Mouse (Mus musculus): ENCODE measurements around the gene Tmsb10.

Gene Tmsb10

GRCm38 (mm10) chr6:72958662-72959071 is at the start of gene Tmsb10:
Gene Tmsb10, minus strand, starts transcription at chr6:72958748.
- DNase-seq (ENCODE audit: low read depth, low spot score): peak; percentile 70

GRCm38 (mm10) chr6:73003601-73004000 is 45.1 kb upstream of the Tmsb10 start:
- DNase-seq (ENCODE audit: low read depth, low spot score): no peak

DNA sequence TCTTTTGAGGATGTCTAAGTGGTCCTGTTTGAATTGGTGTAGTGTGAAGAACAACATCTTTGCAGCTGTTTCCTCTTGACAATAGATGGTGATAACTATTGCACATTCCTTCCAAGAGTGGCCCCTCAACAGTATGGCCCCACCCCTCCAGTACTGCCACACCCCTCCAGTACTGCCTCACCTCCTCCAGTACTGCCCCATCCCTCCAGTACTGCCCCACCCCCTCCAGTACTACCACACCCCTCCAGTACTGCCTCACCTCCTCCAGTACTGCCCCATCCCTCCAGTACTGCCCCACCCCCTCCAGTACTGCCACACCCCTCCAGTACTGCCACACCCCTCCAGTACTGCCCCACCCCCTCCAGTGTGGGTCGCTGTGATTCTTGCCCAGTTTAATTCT is 43.8 kb upstream of the Tmsb10 start:
- no peak for DNase-seq (ENCODE audit: low read depth, low spot score)

DNA sequence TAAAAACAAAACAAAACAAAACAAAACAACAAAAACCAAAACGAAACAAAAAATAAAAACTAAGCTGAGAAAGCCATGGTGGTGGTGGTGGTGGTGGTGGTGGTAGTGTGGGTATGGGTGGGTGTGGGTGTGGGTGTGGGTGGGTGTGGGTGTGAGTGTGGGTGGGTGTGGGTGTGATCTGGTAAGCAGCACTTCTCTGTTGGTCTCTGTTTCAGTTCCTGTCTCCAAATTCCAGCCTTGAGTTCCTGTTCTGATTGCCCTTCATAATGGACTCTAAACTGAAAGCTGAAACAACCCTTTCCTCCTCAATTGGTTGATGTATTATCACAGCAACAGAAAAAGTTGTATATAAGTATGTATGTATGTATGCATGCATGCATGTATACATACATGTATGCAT is 40.3 kb upstream of the Tmsb10 start:
- DNase-seq (ENCODE audit: low read depth, low spot score): no peak

- no peak for DNase-seq (ENCODE audit: low read depth, low spot score)
Observed at GRCm38 (mm10) chr6:72993688-72994082, 35.1 kb upstream of the Tmsb10 start.

GRCm38 (mm10) chr6:72993054-72993687 is 34.6 kb upstream of the Tmsb10 start:
- DNase-seq (ENCODE audit: low read depth, low spot score): no peak

DNA sequence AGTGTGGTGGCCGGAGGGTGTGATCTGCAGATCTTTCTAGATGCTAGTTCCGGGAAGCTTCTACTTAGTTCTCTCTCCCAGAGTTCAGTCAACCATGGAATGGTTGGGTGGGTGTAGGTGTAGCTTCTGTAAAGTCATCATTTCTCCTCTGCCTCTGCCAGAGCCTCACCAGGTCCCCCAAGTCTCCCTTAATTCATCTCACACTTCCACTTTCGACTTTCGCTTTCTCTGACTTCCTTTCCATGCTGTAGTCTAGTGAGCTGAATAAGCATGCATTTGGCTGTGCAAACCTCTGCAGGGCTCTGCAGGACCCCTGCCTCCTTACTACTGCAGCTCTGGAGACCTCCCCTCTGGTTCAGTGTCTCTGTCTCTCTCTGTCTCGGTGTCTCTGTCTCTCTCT is 31.7 kb upstream of the Tmsb10 start:
- DNase-seq (ENCODE audit: low read depth, low spot score): no peak

GRCm38 (mm10) chr6:72989028-72989736 is 30.6 kb upstream of the Tmsb10 start:
- DNase-seq (ENCODE audit: low read depth, low spot score): peak; percentile 71

- no peak for DNase-seq (ENCODE audit: low read depth, low spot score)
Observed at GRCm38 (mm10) chr6:72982506-72982905, 24.0 kb upstream of the Tmsb10 start.

- peak; percentile 10 for DNase-seq (ENCODE audit: low read depth, low spot score)
Observed at GRCm38 (mm10) chr6:72981851-72982250, 23.3 kb upstream of the Tmsb10 start.

GRCm38 (mm10) chr6:72981124-72981651 is 22.6 kb upstream of the Tmsb10 start:
- DNase-seq (ENCODE audit: low read depth, low spot score): peak; percentile 75

DNA sequence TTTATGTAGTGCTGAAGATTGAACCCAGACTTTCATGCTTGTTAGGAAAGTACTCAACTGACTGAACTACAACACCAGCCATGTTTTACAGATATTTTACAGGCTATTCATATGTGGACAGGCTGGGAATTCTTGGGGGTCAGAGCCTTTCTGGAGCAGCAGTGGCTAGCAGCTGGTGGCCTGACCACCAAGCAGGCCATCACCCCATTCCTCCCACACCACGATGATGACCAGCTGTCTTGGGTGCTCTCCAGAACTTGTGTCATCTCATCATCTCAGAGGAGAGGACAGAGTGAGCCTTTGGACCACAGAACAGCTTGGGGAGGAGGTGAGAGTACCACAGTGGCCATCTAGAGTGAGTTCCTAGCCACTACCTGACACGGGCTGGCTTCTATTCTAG is 18.3 kb upstream of the Tmsb10 start:
- no peak for DNase-seq (ENCODE audit: low read depth, low spot score)

- no peak for DNase-seq (ENCODE audit: low read depth, low spot score)
Observed at GRCm38 (mm10) chr6:72971074-72971473, 12.5 kb upstream of the Tmsb10 start.

GRCm38 (mm10) chr6:72969787-72970186 is 11.2 kb upstream of the Tmsb10 start:
- DNase-seq (ENCODE audit: low read depth, low spot score): no peak

GRCm38 (mm10) chr6:72965199-72965598 is 6.7 kb upstream of the Tmsb10 start:
- DNase-seq (ENCODE audit: low read depth, low spot score): no peak

- no peak for DNase-seq (ENCODE audit: low read depth, low spot score)
Observed at GRCm38 (mm10) chr6:72962281-72962741, 3.8 kb upstream of the Tmsb10 start.

GRCm38 (mm10) chr6:72961603-72962002 is 3.1 kb upstream of the Tmsb10 start:
- DNase-seq (ENCODE audit: low read depth, low spot score): no peak

- DNase-seq (ENCODE audit: low read depth, low spot score): no peak
Observed at GRCm38 (mm10) chr6:72960675-72961074, 2.1 kb upstream of the Tmsb10 start.

GRCm38 (mm10) chr6:72959175-72959574 is 627 bp upstream of the Tmsb10 start:
- peak; percentile 51 for DNase-seq (ENCODE audit: low read depth, low spot score)

- DNase-seq (ENCODE audit: low read depth, low spot score): peak; percentile 78
Observed at GRCm38 (mm10) chr6:72957676-72958641, 589 bp downstream of the Tmsb10 start.

- no peak for DNase-seq (ENCODE audit: low read depth, low spot score)
Observed at GRCm38 (mm10) chr6:72957093-72957435, 1.5 kb downstream of the Tmsb10 start.
